9 mouse cellular contexts compared by ENCODE assay signal in the genomic region with DNA sequence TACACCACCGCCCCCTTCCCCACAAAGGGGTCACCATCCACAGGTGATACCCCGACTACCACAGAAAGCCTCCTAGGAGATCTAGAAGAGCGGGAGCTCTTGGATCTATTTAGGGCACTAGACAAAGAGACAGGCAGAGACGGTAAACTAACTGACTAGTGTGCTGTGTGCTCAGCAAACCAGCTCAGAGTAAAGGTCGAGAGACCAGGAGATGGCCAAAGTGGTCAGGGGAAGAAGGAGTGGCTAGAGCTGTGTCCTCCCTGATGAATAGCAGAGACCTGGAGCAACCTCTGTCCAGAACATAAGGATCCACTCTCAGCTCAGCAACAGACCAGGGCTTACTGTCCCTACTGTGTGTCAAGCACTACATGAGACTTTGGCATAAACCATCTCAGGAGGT. TPM values are rescaled to one million over a fixed set of nuclear protein-coding genes. Genes with fewer than 3 reads are reported as not detected.
DNase-seq lines count a peak whose midpoint lies in the region; ATAC-seq lines count a peak whose summit lies in the region.
"Had no signal": no experiment of that assay in that cellular context is flagged by ENCODE, and none has a peak within 500 bp of the region (broad histone marks: within the 10 kb centered on the region; RNA-seq: fewer than 3 reads in every experiment).

TSS of gene Rbp1 (plus strand) at position 306 of the 400 bp plus-strand sequence.

- H3K4me1 ChIP-seq in heart, embryonic 13.5 days = peaks cover 27% of the 10 kb centered on the region
- H3K4me1 ChIP-seq in embryonic facial prominence, embryonic 10.5 days = peaks cover 73% of the 10 kb centered on the region
- peaks cover 41% of the 10 kb centered on the region for H3K4me1 ChIP-seq in hindbrain, embryonic 13.5 days (replicated peaks)
- H3K4me1 ChIP-seq in liver, embryonic 16.5 days (ENCODE audit: control insufficient read depth, low read depth, low read length) = peaks cover 5% of the 10 kb centered on the region

- H3K36me3 ChIP-seq in heart, embryonic 13.5 days = peaks cover 6% of the 10 kb centered on the region; the same call in 1 of the 2 replicates
- H3K36me3 ChIP-seq in embryonic facial prominence, embryonic 10.5 days (replicated peaks) = 0 out of 2 replicates have a peak, but pooled peaks cover 5% of the 10 kb centered on the region
- no peaks in the 10 kb centered on the region for H3K36me3 ChIP-seq in hindbrain, embryonic 13.5 days
- no peaks in the 10 kb centered on the region for H3K36me3 ChIP-seq in liver, embryonic 16.5 days (ENCODE audit: control insufficient read depth, insufficient read depth)

- no peak within 1 kb of the TSS for H3K9ac ChIP-seq in heart, embryonic 13.5 days
- no peak within 1 kb of the TSS for H3K9ac ChIP-seq in hindbrain, embryonic 13.5 days
- H3K9ac ChIP-seq in liver, embryonic 16.5 days (ENCODE audit: low read depth, low read length) = no peak within 1 kb of the TSS

- no peaks in the 10 kb centered on the region for H3K9me3 ChIP-seq in heart, embryonic 13.5 days
- no peaks in the 10 kb centered on the region for H3K9me3 ChIP-seq in embryonic facial prominence, embryonic 10.5 days
- no peaks in the 10 kb centered on the region for H3K9me3 ChIP-seq in hindbrain, embryonic 13.5 days
- no peaks in the 10 kb centered on the region for H3K9me3 ChIP-seq in liver, embryonic 16.5 days (replicated peaks; ENCODE audit: control insufficient read depth, low read length)

- no peak within 1 kb of the TSS for H3K4me3 ChIP-seq in heart, embryonic 13.5 days
- H3K4me3 ChIP-seq in embryonic facial prominence, embryonic 10.5 days = 0 out of 2 replicates have a peak within 1 kb of the TSS, but pooled peaks have one; percentile 73
- H3K4me3 ChIP-seq in hindbrain, embryonic 13.5 days = no peak within 1 kb of the TSS
- H3K4me3 ChIP-seq in liver, embryonic 16.5 days (ENCODE audit: low read depth, low read length) = no peak within 1 kb of the TSS; the same call in 1 of the 2 replicates

- intact Hi-C loops in heart, postnatal 14 days (cut with DNase I) = no loop called here

- 64% methylated on average over 5 of the region's 5 CpGs for WGBS in heart, embryonic 13.5 days
- WGBS in embryonic facial prominence, embryonic 10.5 days = 82% methylated on average over 5 of the region's 5 CpGs
- 86% methylated on average over 5 of the region's 5 CpGs for WGBS in hindbrain, embryonic 13.5 days
- 66% methylated on average over 5 of the region's 5 CpGs for WGBS in liver, embryonic 16.5 days (ENCODE audit: insufficient replicate concordance)

- DNase-seq in heart, postnatal 14 days = no peak
- DNase-seq in embryonic facial prominence, embryonic 10.5 days (ENCODE audit: low spot score) = no peak
- no peak for DNase-seq in embryo, embryonic 9.5 days (ENCODE audit: extremely low spot score)

- H3K4me2 ChIP-seq in heart, embryonic 13.5 days = peak within 1 kb of the TSS; percentile 80; the same call in 1 of the 2 replicates
- H3K4me2 ChIP-seq in hindbrain, embryonic 13.5 days = peak within 1 kb of the TSS; percentile 82
- peak within 1 kb of the TSS; percentile 37 for H3K4me2 ChIP-seq in liver, embryonic 16.5 days (ENCODE audit: low read depth, low read length)

- no peak within 1 kb of the TSS for H3K27ac ChIP-seq in heart, embryonic 13.5 days (replicated peaks)
- H3K27ac ChIP-seq in embryonic facial prominence, embryonic 10.5 days (replicated peaks) = 0 out of 2 replicates have a peak within 1 kb of the TSS, but pooled peaks have one; percentile 5
- H3K27ac ChIP-seq in hindbrain, embryonic 13.5 days = no peak within 1 kb of the TSS
- H3K27ac ChIP-seq in liver, embryonic 16.5 days (ENCODE audit: low read length) = peak within 1 kb of the TSS; percentile 51

- peaks cover 26% of the 10 kb centered on the region for H3K27me3 ChIP-seq in heart, embryonic 13.5 days (replicated peaks)
- peaks cover 56% of the 10 kb centered on the region for H3K27me3 ChIP-seq in embryonic facial prominence, embryonic 10.5 days (replicated peaks; ENCODE audit: low read depth, poor library complexity, severe bottlenecking)
- H3K27me3 ChIP-seq in hindbrain, embryonic 13.5 days = peaks cover 51% of the 10 kb centered on the region
- peaks cover 29% of the 10 kb centered on the region for H3K27me3 ChIP-seq in liver, embryonic 16.5 days (ENCODE audit: control insufficient read depth, insufficient read depth, low read depth, low read length)
- H3K27me3 ChIP-seq: CH12.LX had no signal

- ATAC-seq in heart, embryonic 13.5 days (ENCODE audit: extremely low read depth, insufficient number of reproducible peaks, low FRiP score, low TSS enrichment) = no peak
- ATAC-seq in hindbrain, embryonic 13.5 days (ENCODE audit: low FRiP score) = no peak
- ATAC-seq in liver, embryonic 16.5 days (ENCODE audit: low read depth) = peak; percentile 56
- ATAC-seq in inflammation-experienced regulatory T-cells, adult 6 months = no peak
- ATAC-seq in megakaryocyte progenitor cell, adult 5-6 weeks (replicated peaks; ENCODE audit: poor library complexity) = no peak

RNA-seq across cellular contexts. Expression of gene Rbp1, which starts in this region (rescaled TPM):
- 70.9 and 71.2 TPM in 2 replicates for polyA plus RNA-seq in heart, embryonic 13.5 days (2015; fragmentation: Nextera tagmentation; extraction: Ambion mirVana)
- total RNA-seq in heart, postnatal 14 days (2021) = 1 to 10 TPM; 7.6 to 8.2 TPM
- 54.4 and 63.0 TPM in 2 replicates for polyA plus RNA-seq in embryonic facial prominence, embryonic 10.5 days (2016; fragmentation: Nextera tagmentation; extraction: Ambion mirVana)
- 66.7 and 67.4 TPM in 2 replicates for polyA plus RNA-seq in hindbrain, embryonic 13.5 days (2015; fragmentation: Nextera tagmentation; extraction: Ambion mirVana)
- 45.1 and 47.3 TPM in 2 replicates for polyA plus RNA-seq in liver, embryonic 16.5 days (2015; fragmentation: Nextera tagmentation; extraction: Ambion mirVana)
- polyA plus RNA-seq in inflammation-experienced regulatory T-cells, adult 6 months (2017; shearing (Covaris generic)) = not detected
- total RNA-seq in megakaryocyte progenitor cell, adult 5-6 weeks (2015) = 0.95 and 1.8 TPM in 2 replicates
- total RNA-seq in megakaryocyte progenitor cell, adult 5-6 weeks (2017) = 0.21 and 0.95 TPM in 2 replicates

Comparison
In these comparisons a context has a peak if more than half of its experiments do, and no peak if none do; other contexts are left out.
1. RNA of gene Rbp1 (polyA plus RNA-seq): 70.9 to 71.2 TPM in heart, embryonic 13.5 days, 66.7 to 67.4 TPM in hindbrain, embryonic 13.5 days, 54.4 to 63.0 TPM in embryonic facial prominence, embryonic 10.5 days and 45.1 to 47.3 TPM in liver, embryonic 16.5 days; not detected in inflammation-experienced regulatory T-cells, adult 6 months; every median in the first group is over 10 times any median in the second.
2. H3K27ac ChIP-seq: peak in embryonic facial prominence, embryonic 10.5 days (single experiment) and liver, embryonic 16.5 days (single experiment); none in heart, embryonic 13.5 days (single experiment) and hindbrain, embryonic 13.5 days (single experiment).
3. Peak in every context shown above with its lines, with median percentiles within 50 percentile points of each other: H3K4me2 ChIP-seq.